Mouse (Mus musculus) forebrain, embryonic 14.5 days (tissue): ENCODE measurements at regions not wholly inside any gene's neighbourhood (a gene's known extent, or its start where the extent isn't known, plus 50 kb on each side); places are given as distances from the start of the nearest gene placed in this dataset.
A peak's percentile ranks its signal among the peaks of the same experiment; 100 is the strongest.

Source experiments
- ATAC-seq: fragments of 200-750 bp; cut with Nextera tagmentation; 2 replicates; pipeline ENCODE4 v1.8.0; 2017; ENCODE audit warnings: mild to moderate bottlenecking, moderate library complexity
- DNase-seq: peaks from one replicate; pipeline ENCODE4 v3.0.0-alpha.2; 2015; ENCODE audit warnings: low spot score
- H3K27ac ChIP-seq: fragments of 300-500 bp; sonication (generic); 2 replicates; pipeline ENCODE4 v1.5.1; 2014; ENCODE audit warnings: low read depth, mild to moderate bottlenecking, control low read depth, low read length, moderate library complexity
- H3K27me3 ChIP-seq: fragments of 300-500 bp; sonication (generic); replicated peaks from 2 replicates; pipeline ENCODE4 v1.6.1; 2014; ENCODE audit warnings: low read length, control low read depth, mixed read lengths; ENCODE audit not compliant: control insufficient read depth, insufficient read depth
- H3K36me3 ChIP-seq: fragments of 300-500 bp; sonication (generic); 2 replicates; pipeline ENCODE4 v1.6.1; 2014; ENCODE audit warnings: low read length, control low read depth; ENCODE audit not compliant: control insufficient read depth, insufficient read depth
- H3K4me1 ChIP-seq: fragments of 300-500 bp; sonication (generic); 2 replicates; pipeline ENCODE4 v1.6.1; 2014; ENCODE audit warnings: antibody characterized with exemption, low read length, control low read depth; ENCODE audit not compliant: control insufficient read depth, insufficient read depth
- H3K4me2 ChIP-seq: fragments of 300-500 bp; sonication (generic); 2 replicates; pipeline ENCODE4 v1.6.1; 2014; ENCODE audit warnings: mild to moderate bottlenecking, control low read depth, low read length
- H3K4me3 ChIP-seq: fragments of 300-500 bp; sonication (generic); 2 replicates; pipeline ENCODE4 v1.5.1; 2014; ENCODE audit warnings: low read depth, low read length, control low read depth
- H3K9ac ChIP-seq: fragments of 300-500 bp; sonication (generic); 2 replicates; pipeline ENCODE4 v1.6.1; 2014; ENCODE audit warnings: mild to moderate bottlenecking, low read length, control low read depth, moderate library complexity
- H3K9me3 ChIP-seq: fragments of 300-500 bp; sonication (generic); replicated peaks from 2 replicates; pipeline ENCODE4 v1.6.1; 2016; ENCODE audit warnings: low read length, control low read depth, mixed read lengths; ENCODE audit not compliant: control insufficient read depth
- WGBS: fragments of 180-500 bp; shearing (Covaris S2); extraction: QIAGEN DNeasy Blood & Tissue Kit; methylation state at CpG from one replicate; pipeline ENCODE4 v1.1.7; 2014; 5-methylcytosine and 5-hydroxymethylcytosine counted together

DNA sequence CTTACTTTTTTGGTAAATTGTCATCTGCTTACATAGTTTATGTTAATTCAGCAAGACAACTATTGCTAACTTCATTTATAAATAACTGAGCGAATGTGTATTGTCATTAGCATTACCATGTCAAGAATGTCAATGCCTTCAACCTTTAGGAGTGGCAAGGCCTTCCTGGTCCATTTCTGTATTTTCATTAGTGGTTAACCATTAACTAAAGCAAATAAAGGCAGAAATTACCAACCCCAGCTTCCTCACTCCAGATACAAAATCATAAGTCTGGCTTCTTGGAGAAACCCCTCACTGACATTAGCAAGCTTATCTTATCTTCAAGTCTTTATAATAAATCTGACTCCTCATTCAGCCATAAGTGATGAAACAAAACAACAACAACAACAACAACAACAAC lies 592.8 kb upstream of the Pcdh20 start:
- Histone ChIP-seq H3K9me3 (no peaks in the 10 kb centered on the region), H3K27me3 (no peaks in the 10 kb centered on the region), H3K4me1 (no peaks in the 10 kb centered on the region), H3K9ac (no peak overlapping the region), H3K36me3 (no peaks in the 10 kb centered on the region), H3K4me3 (no peak overlapping the region), H3K4me2 (no peak overlapping the region), H3K27ac (no peak overlapping the region)
- WGBS, result 87% methylated on average over 1 of the region's 1 CpGs
- ATAC-seq (no peak), DNase-seq (no peak)

DNA sequence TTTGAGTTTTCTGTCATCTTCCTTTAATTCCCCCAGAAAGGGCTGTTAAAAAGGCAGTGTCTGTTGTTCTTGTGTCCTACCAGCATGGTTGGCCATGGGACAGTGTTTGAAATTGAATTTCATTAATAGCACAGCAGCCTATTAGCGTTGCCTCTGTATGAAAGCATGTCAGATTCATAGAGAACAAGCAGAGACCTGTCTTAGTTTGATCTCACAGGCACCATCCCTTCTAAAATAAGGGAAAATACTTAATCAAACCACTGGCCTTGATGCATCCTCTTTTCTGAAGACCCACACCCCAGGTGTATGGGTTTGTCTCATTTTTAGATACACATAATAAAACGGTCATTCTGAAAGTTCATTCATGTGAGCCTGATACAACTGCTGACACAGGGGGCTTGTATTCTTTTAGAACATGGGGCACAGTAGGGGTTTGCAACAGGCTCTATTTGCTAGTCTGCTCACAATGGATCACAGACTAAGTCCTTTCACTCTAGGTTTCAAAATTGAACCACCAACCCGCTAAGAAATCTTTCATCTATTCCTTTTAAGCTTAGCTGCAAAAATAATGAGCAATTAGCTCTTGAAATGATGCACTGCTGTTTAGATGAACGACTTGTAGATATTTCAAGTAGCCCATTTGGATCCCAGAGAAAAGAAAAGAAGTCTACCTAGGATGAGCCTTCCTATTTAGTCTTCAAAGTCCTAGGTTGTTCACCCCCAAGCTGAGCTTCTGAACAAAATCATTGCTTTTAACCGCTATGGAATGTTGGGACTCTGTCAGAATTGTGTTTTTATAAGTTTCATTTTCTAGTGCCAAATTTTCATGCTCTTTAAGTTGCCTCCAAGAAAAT lies 591.6 kb upstream of the Pcdh20 start:
- H3K9ac ChIP-seq, result no peak overlapping the region
- H3K27me3 ChIP-seq, result no peaks in the 10 kb centered on the region
- DNase-seq, result peak; percentile 68
- H3K4me3 ChIP-seq, result no peak overlapping the region
- H3K4me2 ChIP-seq, result no peak overlapping the region
- no peak overlapping the region for H3K27ac ChIP-seq
- ATAC-seq, result peak; percentile 81
- no peaks in the 10 kb centered on the region for H3K9me3 ChIP-seq
- no peaks in the 10 kb centered on the region for H3K4me1 ChIP-seq
- no peaks in the 10 kb centered on the region for H3K36me3 ChIP-seq
- 4% methylated on average over 5 of the region's 5 CpGs for WGBS

DNA sequence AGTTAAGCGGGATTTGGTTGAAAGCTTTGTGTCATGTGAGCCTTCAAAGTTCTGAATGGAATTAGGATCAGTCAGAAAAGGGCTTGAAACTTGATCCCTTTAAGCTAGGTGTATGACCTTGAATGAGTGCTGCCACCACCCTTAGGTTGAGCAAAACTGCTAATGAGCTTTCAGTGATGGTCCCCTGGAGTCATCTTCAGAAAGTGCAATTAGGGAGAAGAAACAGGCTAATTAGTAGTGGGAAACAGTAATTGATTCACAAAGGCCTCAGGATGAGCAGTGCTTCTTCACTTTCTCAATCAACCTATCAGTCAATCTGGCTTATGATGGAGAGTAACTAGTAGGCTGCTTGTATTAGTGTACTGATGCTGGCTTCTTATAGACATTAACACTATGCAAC lies 590.1 kb upstream of the Pcdh20 start:
- ATAC-seq, result no peak
- H3K4me2 ChIP-seq, result no peak overlapping the region
- no peaks in the 10 kb centered on the region for H3K36me3 ChIP-seq
- DNase-seq, result no peak
- H3K27ac ChIP-seq, result no peak overlapping the region
- no peak overlapping the region for H3K4me3 ChIP-seq
- no peaks in the 10 kb centered on the region for H3K27me3 ChIP-seq
- no peaks in the 10 kb centered on the region for H3K4me1 ChIP-seq
- no peak overlapping the region for H3K9ac ChIP-seq
- no peaks in the 10 kb centered on the region for H3K9me3 ChIP-seq
- 0% methylated on average over 1 of the region's 1 CpGs for WGBS

DNA sequence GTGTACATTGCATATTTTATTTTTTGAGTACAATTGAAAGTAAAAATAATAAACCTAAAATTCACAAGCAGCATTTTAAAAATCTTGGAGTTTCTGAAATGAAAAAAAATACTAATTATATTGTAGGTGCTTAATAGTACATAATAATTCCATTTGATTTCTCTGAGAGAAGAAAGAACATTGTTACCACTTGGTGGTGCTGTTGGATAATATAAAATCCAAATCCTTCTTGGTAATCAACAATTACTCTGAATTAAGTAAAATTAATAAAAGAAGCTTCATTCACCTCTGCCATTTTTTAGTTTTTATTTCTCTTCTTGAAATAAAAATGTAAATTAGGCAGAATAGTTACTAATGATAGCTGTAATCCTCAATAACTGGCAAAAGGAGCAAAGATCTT lies 563.2 kb upstream of the Pcdh20 start:
- Histone ChIP-seq H3K4me2 (no peak overlapping the region), H3K27me3 (no peaks in the 10 kb centered on the region), H3K9me3 (no peaks in the 10 kb centered on the region), H3K4me3 (no peak overlapping the region), H3K9ac (no peak overlapping the region), H3K27ac (no peak overlapping the region), H3K4me1 (no peaks in the 10 kb centered on the region), H3K36me3 (no peaks in the 10 kb centered on the region)
- peak; percentile 73 for DNase-seq
- no peak for ATAC-seq

DNA sequence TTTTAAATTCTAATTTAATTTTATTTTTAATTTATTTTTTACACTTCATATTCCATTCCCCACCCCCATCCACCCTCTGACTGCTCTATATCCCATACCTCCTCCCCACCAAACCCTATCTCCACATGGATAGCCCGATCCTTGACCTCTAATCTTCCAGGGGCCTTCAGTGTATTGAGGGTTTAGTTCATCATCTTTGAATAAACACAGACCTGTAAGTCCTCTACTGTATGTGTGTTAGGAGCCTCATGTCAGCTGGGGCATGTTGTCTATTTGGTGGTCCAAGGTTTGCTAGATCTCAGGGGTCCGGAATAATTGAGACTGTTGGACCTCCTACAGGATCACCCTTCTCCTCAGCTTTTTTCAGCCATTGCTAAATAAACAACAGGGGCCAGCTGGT lies 540.2 kb upstream of the Pcdh20 start:
- DNase-seq (no peak), ATAC-seq (no peak)
- no peak overlapping the region for H3K9ac ChIP-seq
- no peak overlapping the region for H3K27ac ChIP-seq
- H3K27me3 ChIP-seq, result no peaks in the 10 kb centered on the region
- no peak overlapping the region for H3K4me3 ChIP-seq
- H3K36me3 ChIP-seq, result no peaks in the 10 kb centered on the region
- no peak overlapping the region for H3K4me2 ChIP-seq
- WGBS, result 87% methylated on average over 2 of the region's 2 CpGs
- no peaks in the 10 kb centered on the region for H3K9me3 ChIP-seq
- no peaks in the 10 kb centered on the region for H3K4me1 ChIP-seq

DNA sequence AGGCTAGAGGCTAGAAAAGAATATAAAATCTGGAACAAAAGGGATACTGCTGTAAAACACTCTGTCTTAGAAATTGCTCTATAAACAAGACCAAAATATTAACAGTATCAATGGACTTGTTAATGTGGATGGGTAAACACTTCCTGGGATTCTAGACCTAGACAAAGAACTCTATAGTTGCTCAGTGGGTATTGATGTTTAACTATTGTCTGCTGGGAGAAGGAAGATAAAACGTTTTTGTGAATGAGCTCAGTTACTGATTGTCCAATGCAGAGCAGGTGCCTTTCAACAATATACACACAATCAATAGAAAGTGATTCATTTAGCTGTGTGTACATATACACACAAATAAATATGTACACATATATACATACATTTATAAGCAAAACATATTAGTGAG lies 538.5 kb upstream of the Pcdh20 start:
- 33% methylated on average over 1 of the region's 1 CpGs for WGBS
- Histone ChIP-seq H3K9ac (no peak overlapping the region), H3K27me3 (no peaks in the 10 kb centered on the region), H3K27ac (no peak overlapping the region), H3K36me3 (no peaks in the 10 kb centered on the region), H3K9me3 (no peaks in the 10 kb centered on the region), H3K4me3 (no peak overlapping the region), H3K4me2 (no peak overlapping the region), H3K4me1 (no peaks in the 10 kb centered on the region)
- DNase-seq, result no peak
- ATAC-seq, result no peak

DNA sequence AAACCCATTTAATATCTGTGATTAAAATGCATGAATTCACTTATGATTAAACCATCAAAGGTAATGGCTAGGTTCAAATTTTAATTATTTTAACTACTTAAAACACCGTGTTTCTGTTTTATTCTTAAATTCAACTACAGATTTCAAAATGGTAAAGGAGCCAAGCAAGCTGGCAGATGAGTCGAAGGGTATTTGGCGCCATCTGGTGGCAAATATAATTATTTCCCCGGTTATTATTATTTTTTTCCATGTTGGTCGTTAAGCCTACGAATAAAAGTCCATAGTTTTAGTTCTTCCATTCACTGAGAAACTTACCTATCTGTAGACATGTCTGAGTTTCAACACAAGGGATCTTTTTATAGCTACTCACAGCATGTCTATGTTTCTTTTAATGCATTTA lies 510.7 kb upstream of the Pcdh20 start:
- H3K9ac ChIP-seq, result no peak overlapping the region
- no peaks in the 10 kb centered on the region for H3K4me1 ChIP-seq
- no peak overlapping the region for H3K4me3 ChIP-seq
- no peak overlapping the region for H3K27ac ChIP-seq
- ATAC-seq (no peak), DNase-seq (peak; percentile 63)
- no peak overlapping the region for H3K4me2 ChIP-seq
- H3K9me3 ChIP-seq, result no peaks in the 10 kb centered on the region
- 7% methylated on average over 6 of the region's 6 CpGs for WGBS
- no peaks in the 10 kb centered on the region for H3K27me3 ChIP-seq
- no peaks in the 10 kb centered on the region for H3K36me3 ChIP-seq

DNA sequence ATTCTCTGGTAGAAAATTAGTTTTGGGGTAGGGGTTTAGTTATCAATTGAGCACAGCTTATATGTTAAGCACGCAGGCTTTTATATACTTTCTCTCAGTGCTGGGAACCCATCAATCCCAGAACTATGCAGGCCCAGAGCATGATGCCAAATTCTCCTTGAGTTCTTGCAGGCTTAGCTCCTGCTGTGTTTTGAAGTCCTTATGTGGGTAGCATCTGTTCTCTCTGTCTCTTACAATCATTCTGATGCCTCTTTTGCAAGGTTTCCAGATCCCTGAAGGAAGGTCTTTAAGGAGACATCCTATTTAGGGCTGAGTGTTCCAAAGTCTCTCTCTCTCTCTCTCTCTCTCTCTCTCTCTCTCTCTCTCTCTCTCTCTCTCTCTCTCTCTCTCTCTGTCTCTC lies 504.8 kb upstream of the Pcdh20 start:
- Histone ChIP-seq H3K4me3 (no peak overlapping the region), H3K4me1 (no peaks in the 10 kb centered on the region), H3K36me3 (no peaks in the 10 kb centered on the region), H3K9ac (no peak overlapping the region), H3K27me3 (no peaks in the 10 kb centered on the region), H3K4me2 (no peak overlapping the region), H3K27ac (no peak overlapping the region), H3K9me3 (no peaks in the 10 kb centered on the region)
- WGBS, result 80% methylated on average over 1 of the region's 1 CpGs
- DNase-seq (peak; percentile 5), ATAC-seq (no peak)

DNA sequence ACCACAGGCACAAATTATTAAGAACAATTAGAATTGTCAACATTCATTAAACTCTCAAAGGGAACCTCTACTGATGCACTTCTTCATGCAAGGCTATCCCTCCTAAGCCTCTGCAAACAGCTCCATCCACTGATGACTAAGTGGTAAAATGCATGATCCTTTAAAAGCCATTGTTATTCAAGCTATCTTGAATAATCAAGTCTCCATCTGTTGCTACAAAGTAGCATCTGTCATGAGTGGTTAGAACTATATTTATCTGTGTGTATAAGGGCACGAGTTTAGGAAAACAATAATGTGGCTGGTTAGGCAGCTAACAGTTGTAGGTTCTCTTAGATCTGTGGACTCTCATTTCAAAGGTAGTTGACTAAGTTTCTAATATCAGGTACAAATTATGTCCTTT lies 463.4 kb upstream of the Pcdh20 start:
- Histone ChIP-seq H3K36me3 (no peaks in the 10 kb centered on the region), H3K9me3 (no peaks in the 10 kb centered on the region), H3K27ac (no peak overlapping the region), H3K9ac (no peak overlapping the region), H3K27me3 (no peaks in the 10 kb centered on the region), H3K4me2 (no peak overlapping the region), H3K4me1 (no peaks in the 10 kb centered on the region), H3K4me3 (no peak overlapping the region)
- DNase-seq (peak; percentile 7), ATAC-seq (no peak)
- 61% methylated on average over 1 of the region's 1 CpGs for WGBS
